Mouse (Mus musculus): ENCODE results near the gene Tmed8. TPM values are rescaled to one million over a fixed set of nuclear protein-coding genes. Genes with fewer than 3 reads are reported as not detected.
A peak's percentile ranks its signal among the peaks of the same experiment; 100 is the strongest.
"Not testable (repeated sequence)": the region's sequence is repeated elsewhere in the genome, so short reads cannot be mapped to it uniquely, and the experiment has no call there.

The Tmed8 gene
- polyA plus RNA-seq, 1 experiment from 2014 or later, result 4.2 TPM

DNA sequence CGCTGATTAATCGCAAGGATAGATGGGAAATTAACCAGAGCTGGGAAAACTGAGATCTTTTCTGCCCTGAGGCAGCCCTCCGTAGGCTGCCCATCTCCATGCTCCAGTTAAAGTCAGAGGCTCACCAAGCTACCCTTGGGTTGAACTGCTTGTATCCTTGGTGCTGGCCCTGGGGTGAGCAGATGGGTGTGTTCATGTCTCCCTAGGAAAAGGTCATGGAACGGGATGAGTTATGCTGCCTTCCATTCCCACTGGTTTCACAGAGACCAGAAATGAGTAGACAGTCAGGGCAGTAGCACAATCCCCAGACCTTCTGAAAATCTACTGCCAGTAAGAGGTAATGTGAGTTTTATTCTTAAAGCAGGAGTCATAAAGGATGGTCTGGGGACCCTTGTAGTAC lies 22.6 kb downstream of the Tmed8 start:
- Histone ChIP-seq H3K4me2 (ENCODE audit: low read length) (no peak overlapping the region), H3K27me3 (replicated peaks; ENCODE audit: control insufficient read depth, insufficient read depth, low read length) (no peaks in the 10 kb centered on the region), H3K9ac (ENCODE audit: low read depth, low read length) (no peak overlapping the region), H3K4me1 (ENCODE audit: control insufficient read depth, insufficient read depth, low read depth, low read length) (no peaks in the 10 kb centered on the region), H3K9me3 (ENCODE audit: control insufficient read depth, low read length) (no peaks in the 10 kb centered on the region), H3K27ac (ENCODE audit: low read depth, low read length) (no peak overlapping the region), H3K36me3 (ENCODE audit: control insufficient read depth, insufficient read depth, low read length) (no peaks in the 10 kb centered on the region; the same call in 1 of the 2 replicates), H3K4me3 (ENCODE audit: low read length) (no peak overlapping the region)
- WGBS, result 92% methylated on average over 4 of the region's 4 CpGs
- ATAC-seq, result no peak

GRCm38 (mm10) chr12:87175194-87175946 lies 24.9 kb downstream of the Tmed8 start:
- WGBS, result 74% methylated on average over 4 of the region's 4 CpGs
- H3K27me3 ChIP-seq (replicated peaks; ENCODE audit: control insufficient read depth, insufficient read depth, low read length), result no peaks in the 10 kb centered on the region
- H3K4me1 ChIP-seq (ENCODE audit: control insufficient read depth, insufficient read depth, low read depth, low read length), result no peaks in the 10 kb centered on the region
- peak; percentile 30; the same call in 1 of the 2 replicates for ATAC-seq
- no peak overlapping the region for H3K9ac ChIP-seq (ENCODE audit: low read depth, low read length)
- no peak overlapping the region for H3K4me2 ChIP-seq (ENCODE audit: low read length)
- no peak overlapping the region for H3K27ac ChIP-seq (ENCODE audit: low read depth, low read length)
- peaks cover 9% of the 10 kb centered on the region for H3K36me3 ChIP-seq (ENCODE audit: control insufficient read depth, insufficient read depth, low read length)
- no peaks in the 10 kb centered on the region for H3K9me3 ChIP-seq (ENCODE audit: control insufficient read depth, low read length)
- no peak overlapping the region for H3K4me3 ChIP-seq (ENCODE audit: low read length)

- Histone ChIP-seq H3K4me3 (ENCODE audit: low read length) (no peak overlapping the region), H3K27ac (ENCODE audit: low read depth, low read length) (no peak overlapping the region), H3K36me3 (ENCODE audit: control insufficient read depth, insufficient read depth, low read length) (peaks cover 4% of the 10 kb centered on the region; the same call in 1 of the 2 replicates), H3K9me3 (ENCODE audit: control insufficient read depth, low read length) (no peaks in the 10 kb centered on the region), H3K9ac (ENCODE audit: low read depth, low read length) (no peak overlapping the region), H3K4me2 (ENCODE audit: low read length) (no peak overlapping the region), H3K27me3 (replicated peaks; ENCODE audit: control insufficient read depth, insufficient read depth, low read length) (no peaks in the 10 kb centered on the region), H3K4me1 (ENCODE audit: control insufficient read depth, insufficient read depth, low read depth, low read length) (no peaks in the 10 kb centered on the region)
- WGBS, result 82% methylated on average over 5 of the region's 5 CpGs
- no peak for ATAC-seq
Measured at GRCm38 (mm10) chr12:87160815-87161214, 39.4 kb downstream of the Tmed8 start.

DNA sequence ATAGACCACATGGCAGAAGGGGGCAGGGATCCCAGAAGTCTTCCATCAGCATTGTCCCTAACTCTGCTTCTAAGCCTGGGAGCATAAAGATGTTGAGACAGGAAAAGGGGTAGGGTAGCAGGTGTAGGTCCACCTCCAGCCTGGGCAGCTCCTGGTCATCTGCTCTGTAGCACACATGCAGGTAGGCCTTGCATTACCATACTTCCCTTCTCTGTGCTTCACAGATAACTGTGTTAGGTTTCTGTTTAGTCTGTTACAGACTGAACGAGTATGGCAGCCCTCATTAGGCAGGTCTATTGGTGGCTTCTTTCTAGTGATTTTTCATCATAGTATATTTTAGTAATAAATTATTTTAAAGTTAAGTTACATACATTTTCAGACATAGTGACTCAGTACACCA lies 39.9 kb downstream of the Tmed8 start:
- Histone ChIP-seq H3K9me3 (ENCODE audit: control insufficient read depth, low read length) (no peaks in the 10 kb centered on the region), H3K4me1 (ENCODE audit: control insufficient read depth, insufficient read depth, low read depth, low read length) (no peaks in the 10 kb centered on the region), H3K27me3 (replicated peaks; ENCODE audit: control insufficient read depth, insufficient read depth, low read length) (no peaks in the 10 kb centered on the region), H3K36me3 (ENCODE audit: control insufficient read depth, insufficient read depth, low read length) (peaks cover 4% of the 10 kb centered on the region; the same call in 1 of the 2 replicates), H3K27ac (ENCODE audit: low read depth, low read length) (no peak overlapping the region), H3K9ac (ENCODE audit: low read depth, low read length) (no peak overlapping the region), H3K4me2 (ENCODE audit: low read length) (no peak overlapping the region), H3K4me3 (ENCODE audit: low read length) (no peak overlapping the region)
- 81% methylated on average over 1 of the region's 1 CpGs for WGBS
- ATAC-seq, result no peak

DNA sequence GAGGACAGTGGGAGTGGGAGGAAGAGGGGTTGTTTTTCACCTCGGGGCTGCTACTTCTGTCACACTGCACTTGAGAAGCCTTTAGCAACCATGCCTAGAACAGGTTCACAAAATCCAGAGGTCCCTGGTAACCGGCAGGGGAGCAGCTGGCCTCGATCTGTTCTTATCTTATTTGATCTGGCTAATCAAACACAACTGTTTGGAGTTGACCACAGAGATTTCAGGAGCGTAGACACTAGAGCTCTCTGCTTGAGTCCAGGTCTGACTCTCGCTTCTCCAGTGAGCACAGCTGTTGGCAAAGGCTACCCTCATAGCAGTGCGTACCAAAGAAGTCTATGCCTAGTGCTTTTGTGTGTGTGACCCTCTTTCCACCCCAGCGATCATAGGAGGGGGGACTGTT lies 42.2 kb downstream of the Tmed8 start:
- Histone ChIP-seq H3K4me2 (ENCODE audit: low read length) (no peak overlapping the region), H3K27ac (ENCODE audit: low read depth, low read length) (no peak overlapping the region), H3K27me3 (replicated peaks; ENCODE audit: control insufficient read depth, insufficient read depth, low read length) (no peaks in the 10 kb centered on the region), H3K9me3 (ENCODE audit: control insufficient read depth, low read length) (no peaks in the 10 kb centered on the region), H3K36me3 (ENCODE audit: control insufficient read depth, insufficient read depth, low read length) (0 out of 2 replicates have a peak, but pooled peaks cover 2% of the 10 kb centered on the region), H3K9ac (ENCODE audit: low read depth, low read length) (no peak overlapping the region), H3K4me1 (ENCODE audit: control insufficient read depth, insufficient read depth, low read depth, low read length) (no peaks in the 10 kb centered on the region), H3K4me3 (ENCODE audit: low read length) (no peak overlapping the region)
- ATAC-seq, result no peak
- WGBS, result 76% methylated on average over 7 of the region's 7 CpGs

GRCm38 (mm10) chr12:87157361-87157760 lies 42.9 kb downstream of the Tmed8 start:
- 65% methylated on average over 4 of the region's 4 CpGs for WGBS
- no peak overlapping the region for H3K4me2 ChIP-seq (ENCODE audit: low read length)
- H3K9ac ChIP-seq (ENCODE audit: low read depth, low read length), result no peak overlapping the region
- no peaks in the 10 kb centered on the region for H3K27me3 ChIP-seq (replicated peaks; ENCODE audit: control insufficient read depth, insufficient read depth, low read length)
- H3K27ac ChIP-seq (ENCODE audit: low read depth, low read length), result no peak overlapping the region
- H3K4me3 ChIP-seq (ENCODE audit: low read length), result no peak overlapping the region
- ATAC-seq, result no peak
- H3K4me1 ChIP-seq (ENCODE audit: control insufficient read depth, insufficient read depth, low read depth, low read length), result no peaks in the 10 kb centered on the region
- H3K9me3 ChIP-seq (ENCODE audit: control insufficient read depth, low read length), result no peaks in the 10 kb centered on the region
- 0 out of 2 replicates have a peak, but pooled peaks cover 2% of the 10 kb centered on the region for H3K36me3 ChIP-seq (ENCODE audit: control insufficient read depth, insufficient read depth, low read length)

GRCm38 (mm10) chr12:87154448-87154847 lies 45.8 kb downstream of the Tmed8 start:
- WGBS, result 73% methylated on average over 4 of the region's 4 CpGs
- H3K9me3 ChIP-seq (ENCODE audit: control insufficient read depth, low read length); ATAC-seq; H3K4me2 ChIP-seq (ENCODE audit: low read length); H3K4me1 ChIP-seq (ENCODE audit: control insufficient read depth, insufficient read depth, low read depth, low read length); H3K27ac ChIP-seq (ENCODE audit: low read depth, low read length); H3K9ac ChIP-seq (ENCODE audit: low read depth, low read length); H3K27me3 ChIP-seq (replicated peaks; ENCODE audit: control insufficient read depth, insufficient read depth, low read length); H3K36me3 ChIP-seq (ENCODE audit: control insufficient read depth, insufficient read depth, low read length); H3K4me3 ChIP-seq (ENCODE audit: low read length): not testable (repeated sequence)

- 98% methylated on average over 5 of the region's 5 CpGs for WGBS
- ATAC-seq, result no peak
- Histone ChIP-seq H3K27me3 (replicated peaks; ENCODE audit: control insufficient read depth, insufficient read depth, low read length) (no peaks in the 10 kb centered on the region), H3K4me1 (ENCODE audit: control insufficient read depth, insufficient read depth, low read depth, low read length) (peaks cover 13% of the 10 kb centered on the region), H3K9ac (ENCODE audit: low read depth, low read length) (no peak overlapping the region), H3K27ac (ENCODE audit: low read depth, low read length) (no peak overlapping the region), H3K4me2 (ENCODE audit: low read length) (no peak overlapping the region), H3K9me3 (ENCODE audit: control insufficient read depth, low read length) (no peaks in the 10 kb centered on the region), H3K36me3 (ENCODE audit: control insufficient read depth, insufficient read depth, low read length) (no peaks in the 10 kb centered on the region), H3K4me3 (ENCODE audit: low read length) (no peak overlapping the region)
Measured at GRCm38 (mm10) chr12:87149471-87149870, 50.8 kb downstream of the Tmed8 start.

GRCm38 (mm10) chr12:87148136-87148535 lies 52.1 kb downstream of the Tmed8 start:
- peak overlapping the region; percentile 85 for H3K9ac ChIP-seq (ENCODE audit: low read depth, low read length)
- H3K4me3 ChIP-seq (ENCODE audit: low read length), result peak overlapping the region; percentile 98
- no peaks in the 10 kb centered on the region for H3K27me3 ChIP-seq (replicated peaks; ENCODE audit: control insufficient read depth, insufficient read depth, low read length)
- H3K27ac ChIP-seq (ENCODE audit: low read depth, low read length), result peak overlapping the region; percentile 97
- peaks cover 13% of the 10 kb centered on the region for H3K4me1 ChIP-seq (ENCODE audit: control insufficient read depth, insufficient read depth, low read depth, low read length)
- ATAC-seq, result no peak
- 18% methylated on average over 15 of the region's 15 CpGs for WGBS
- H3K9me3 ChIP-seq (ENCODE audit: control insufficient read depth, low read length), result no peaks in the 10 kb centered on the region; the same call in 1 of the 2 replicates
- peak overlapping the region; percentile 74 for H3K4me2 ChIP-seq (ENCODE audit: low read length)
- no peaks in the 10 kb centered on the region for H3K36me3 ChIP-seq (ENCODE audit: control insufficient read depth, insufficient read depth, low read length)
